Mouse (Mus musculus): ENCODE data around the gene Nhej1.

The Nhej1 gene

GRCm38 (mm10) chr1:74973590-74973989, 151.4 kb downstream of the Nhej1 start:
- peak; percentile 41 for DNase-seq

GRCm38 (mm10) chr1:74971353-74972050, 153.5 kb downstream of the Nhej1 start:
- DNase-seq = peak; percentile 49

- peak; percentile 66 for DNase-seq
These were observed 156.9 kb downstream of the Nhej1 start for GRCm38 (mm10) chr1:74967962-74968580.

GRCm38 (mm10) chr1:74964494-74965215, 160.3 kb downstream of the Nhej1 start:
- peak; percentile 89 for DNase-seq

- no peak for DNase-seq
These were observed 162.2 kb downstream of the Nhej1 start for GRCm38 (mm10) chr1:74962853-74963227.

- no peak for DNase-seq
These were observed 162.7 kb downstream of the Nhej1 start for GRCm38 (mm10) chr1:74962126-74962852.

GRCm38 (mm10) chr1:74961722-74962121, 163.3 kb downstream of the Nhej1 start:
- DNase-seq = no peak

- no peak for DNase-seq
These were observed 164.9 kb downstream of the Nhej1 start for GRCm38 (mm10) chr1:74960059-74960458.

GRCm38 (mm10) chr1:74951556-74952210, 173.3 kb downstream of the Nhej1 start, which contains the start of gene Ihh:
TSS of gene Ihh (minus strand) at chr1:74951672.
- DNase-seq = peak; percentile 61

GRCm38 (mm10) chr1:74950576-74951490, 174.2 kb downstream of the Nhej1 start:
- DNase-seq = peak; percentile 50

- no peak for DNase-seq
These were observed 174.9 kb downstream of the Nhej1 start for GRCm38 (mm10) chr1:74950066-74950465.

GRCm38 (mm10) chr1:74949666-74950050, 175.3 kb downstream of the Nhej1 start:
- DNase-seq = peak; percentile 93

- DNase-seq = peak; percentile 81
These were observed 176.0 kb downstream of the Nhej1 start for GRCm38 (mm10) chr1:74948784-74949665.

GRCm38 (mm10) chr1:74947986-74948670, 176.9 kb downstream of the Nhej1 start:
- DNase-seq = peak; percentile 45

GRCm38 (mm10) chr1:74941651-74942360, 183.2 kb downstream of the Nhej1 start:
- no peak for DNase-seq

GRCm38 (mm10) chr1:74939762-74940161, 185.2 kb downstream of the Nhej1 start:
- DNase-seq = no peak

- DNase-seq = peak; percentile 86
These were observed 188.7 kb downstream of the Nhej1 start for GRCm38 (mm10) chr1:74936221-74936830.

- DNase-seq = peak; percentile 81
These were observed 189.6 kb downstream of the Nhej1 start, which contains the start of gene Cfap65 for GRCm38 (mm10) chr1:74935402-74935801. TSS of gene Cfap65 (minus strand) at chr1:74935599.
